Mouse (Mus musculus) kidney, adult 2 months (tissue): Measurements from ENCODE around the gene Tnxb.

ENCODE experiments used
- CTCF ChIP-seq: fragments of 200-500 bp; conservative IDR thresholded peaks from 2 replicates; pipeline ENCODE4 v1.5.1; 2011; ENCODE audit warnings: low read depth, mild to moderate bottlenecking, control low read depth, low read length, moderate library complexity, mixed read lengths; ENCODE audit not compliant: insufficient read depth, insufficient read length
- POLR2A ChIP-seq: fragments of 200-500 bp; IDR thresholded peaks from one replicate; pipeline ENCODE4 v1.6.1; 2011; ENCODE audit warnings: low read depth, low read length, control low read depth

DNA sequence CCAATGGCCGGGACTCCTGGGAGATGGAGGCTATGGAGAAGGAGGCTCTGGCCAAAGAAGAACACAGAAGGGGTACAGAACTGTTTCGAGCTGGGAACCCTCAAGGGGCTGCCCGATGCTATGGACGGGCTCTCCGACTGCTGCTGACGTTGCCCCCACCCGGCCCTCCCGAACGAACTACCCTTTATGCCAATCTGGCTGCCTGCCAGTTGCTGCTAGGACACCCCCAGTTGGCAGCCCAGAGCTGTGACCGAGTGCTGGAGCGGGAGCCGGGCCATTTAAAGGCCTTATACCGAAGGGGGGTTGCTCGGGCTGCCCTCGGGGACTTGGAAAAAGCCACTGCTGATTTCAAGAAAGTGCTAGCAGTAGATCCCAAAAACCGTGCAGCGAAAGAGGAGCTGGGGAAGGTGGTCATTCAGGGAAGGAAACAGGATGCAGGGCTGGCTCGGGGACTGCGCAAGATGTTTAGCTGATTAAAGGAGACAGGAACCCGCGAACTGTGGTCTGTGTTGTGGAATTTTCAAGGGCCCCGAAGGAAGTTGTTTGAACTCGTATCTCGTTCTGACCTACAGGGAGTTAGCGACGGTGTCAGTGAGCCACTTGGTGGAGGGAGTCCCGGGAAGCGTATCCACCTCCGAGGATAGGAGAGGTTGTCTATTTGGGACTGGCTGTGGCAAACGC, 24.4 kb upstream of the Tnxb start:
- TF ChIP-seq POLR2A (no peak), CTCF (no peak)
